Mouse (Mus musculus): Measurements from ENCODE around the gene Nmnat3. TPM values are rescaled to one million over a fixed set of nuclear protein-coding genes. Genes with fewer than 3 reads are reported as not detected.
A peak's percentile ranks its signal among the peaks of the same experiment; 100 is the strongest.
"Not testable (repeated sequence)": the region's sequence is repeated elsewhere in the genome, so short reads cannot be mapped to it uniquely, and the experiment has no call there.

Nmnat3 gene
- 10 to 100 TPM; 14.5 to 16.4 TPM for total RNA-seq (2021)
- long read RNA-seq, experiment 1, transcript Nmnat3-201 (5 exons, 2,166 nt): major isoform, 5 of 12 reads
- long read RNA-seq, experiment 1, partial matches to known transcripts: 1 of 12 reads
- long read RNA-seq, experiment 1, other reads (novel, unspliced or antisense): 6 of 12 reads
- long read RNA-seq, experiment 2, transcript Nmnat3-201 (5 exons, 2,166 nt): major isoform, 12 of 23 reads
- long read RNA-seq, experiment 2, partial matches to known transcripts: 1 of 23 reads
- long read RNA-seq, experiment 2, other reads (novel, unspliced or antisense): 9 of 23 reads

GRCm38 (mm10) chr9:98287135-98287534 lies at the start of gene Nmnat3:
Gene Nmnat3, plus strand, starts transcription at chr9:98287435.
- not testable (repeated sequence) for DNase-seq (ENCODE audit: low spot score in 2 of 2)

GRCm38 (mm10) chr9:98243481-98243880 lies 43.8 kb upstream of the Nmnat3 start:
- DNase-seq (ENCODE audit: low spot score in 2 of 2): no peak

GRCm38 (mm10) chr9:98244223-98244622 lies 43.0 kb upstream of the Nmnat3 start:
- DNase-seq (ENCODE audit: low spot score in 2 of 2): peak in 1 of 2 experiments; percentile 5

- no peak for DNase-seq (ENCODE audit: low spot score in 2 of 2)
These were observed 42.0 kb upstream of the Nmnat3 start for GRCm38 (mm10) chr9:98245226-98245625.

GRCm38 (mm10) chr9:98246351-98246750 lies 40.9 kb upstream of the Nmnat3 start:
- no peak for DNase-seq (ENCODE audit: low spot score in 2 of 2)

GRCm38 (mm10) chr9:98260210-98260609 lies 27.0 kb upstream of the Nmnat3 start:
- DNase-seq (ENCODE audit: low spot score in 2 of 2): no peak

- DNase-seq (ENCODE audit: low spot score in 2 of 2): no peak
These were observed 25.7 kb upstream of the Nmnat3 start for GRCm38 (mm10) chr9:98261461-98262011.

GRCm38 (mm10) chr9:98264916-98265315 lies 22.3 kb upstream of the Nmnat3 start:
- no peak for DNase-seq (ENCODE audit: low spot score in 2 of 2)

GRCm38 (mm10) chr9:98272734-98273133 lies 14.5 kb upstream of the Nmnat3 start:
- DNase-seq (ENCODE audit: low spot score in 2 of 2): no peak

GRCm38 (mm10) chr9:98275080-98275479 lies 12.2 kb upstream of the Nmnat3 start:
- no peak for DNase-seq (ENCODE audit: low spot score in 2 of 2)

- no peak for DNase-seq (ENCODE audit: low spot score in 2 of 2)
These were observed 7.1 kb upstream of the Nmnat3 start for GRCm38 (mm10) chr9:98280162-98280561.

GRCm38 (mm10) chr9:98285606-98286301 lies 1.5 kb upstream of the Nmnat3 start:
- no peak for DNase-seq (ENCODE audit: low spot score in 2 of 2)

- DNase-seq (ENCODE audit: low spot score in 2 of 2): no peak
These were observed 2.4 kb downstream of the Nmnat3 start for GRCm38 (mm10) chr9:98289665-98290064.

- no peak for DNase-seq (ENCODE audit: low spot score in 2 of 2)
These were observed 3.4 kb downstream of the Nmnat3 start for GRCm38 (mm10) chr9:98290591-98290990.

- peak; percentile 74 to 75 for DNase-seq (ENCODE audit: low spot score in 2 of 2)
These were observed 9.4 kb downstream of the Nmnat3 start for GRCm38 (mm10) chr9:98296383-98297201.

GRCm38 (mm10) chr9:98297234-98297936 lies 10.2 kb downstream of the Nmnat3 start:
- DNase-seq (ENCODE audit: low spot score in 2 of 2): no peak

GRCm38 (mm10) chr9:98297937-98298595 lies 10.8 kb downstream of the Nmnat3 start:
- DNase-seq (ENCODE audit: low spot score in 2 of 2): no peak

- DNase-seq (ENCODE audit: low spot score in 2 of 2): no peak
These were observed 11.5 kb downstream of the Nmnat3 start for GRCm38 (mm10) chr9:98298761-98299160.

- no peak for DNase-seq (ENCODE audit: low spot score in 2 of 2)
These were observed 12.0 kb downstream of the Nmnat3 start for GRCm38 (mm10) chr9:98299235-98299634.

GRCm38 (mm10) chr9:98300582-98300981 lies 13.3 kb downstream of the Nmnat3 start:
- DNase-seq (ENCODE audit: low spot score in 2 of 2): no peak

Data from adrenal gland, postnatal 4 days (tissue).